Mouse (Mus musculus): ENCODE results near the gene Klhl29. TPM values are rescaled to one million over a fixed set of nuclear protein-coding genes. Genes with fewer than 3 reads are reported as not detected.

The Klhl29 gene
- polyA plus RNA-seq, 1 experiment = 0.02 TPM

- no peaks in the 10 kb centered on the region for H3K27me3 ChIP-seq (ENCODE audit: control insufficient read depth, insufficient read depth, insufficient read length)
- H3K4me3 ChIP-seq = no peak overlapping the region
- H3K36me3 ChIP-seq (ENCODE audit: control insufficient read depth, insufficient read depth) = no peaks in the 10 kb centered on the region
- H3ac ChIP-seq (ENCODE audit: control insufficient read depth, insufficient read length) = no peak overlapping the region
- TF ChIP-seq E2F4 (IDR thresholded peaks at IDR 0.05; ENCODE audit: insufficient read depth) (no peak), TCF3 (IDR thresholded peaks at IDR 0.05; ENCODE audit: insufficient read length, low read depth) (no peak), TCF12 (IDR thresholded peaks at IDR 0.05; ENCODE audit: insufficient read depth, poor library complexity, severe bottlenecking) (no peak), USF1 (IDR thresholded peaks at IDR 0.05; ENCODE audit: low read depth) (no peak), POLR2A (IDR thresholded peaks at IDR 0.05; ENCODE audit: insufficient read length, low read depth) (no peak), SRF (IDR thresholded peaks at IDR 0.05; ENCODE audit: control insufficient read depth, insufficient read length, low read depth) (no peak), MYOD1 (IDR thresholded peaks at IDR 0.05; ENCODE audit: control insufficient read depth in 1 of 3, insufficient read length in 2 of 3, low read depth in 2 of 3) (no peak), REST (IDR thresholded peaks at IDR 0.05; ENCODE audit: insufficient read depth, insufficient read length) (no peak)
- no peak overlapping the region for H3K4me2 ChIP-seq (ENCODE audit: low read depth)
- no peaks in the 10 kb centered on the region for H3K79me2 ChIP-seq (ENCODE audit: control insufficient read depth, insufficient read depth)
Observed at GRCm38 (mm10) chr12:5296422-5296821, 79.1 kb downstream of the Klhl29 start.

- Histone ChIP-seq H3K27me3 (ENCODE audit: control insufficient read depth, insufficient read depth, insufficient read length) (no peaks in the 10 kb centered on the region), H3K4me2 (ENCODE audit: low read depth) (no peak overlapping the region), H3ac (ENCODE audit: control insufficient read depth, insufficient read length) (no peak overlapping the region), H3K36me3 (ENCODE audit: control insufficient read depth, insufficient read depth) (no peaks in the 10 kb centered on the region), H3K4me3 (no peak overlapping the region), H3K79me2 (ENCODE audit: control insufficient read depth, insufficient read depth) (no peaks in the 10 kb centered on the region)
- TF ChIP-seq CEBPB (IDR thresholded peaks at IDR 0.05; ENCODE audit: insufficient read depth, poor library complexity, severe bottlenecking) = no peak
- TF ChIP-seq USF1 (IDR thresholded peaks at IDR 0.05; ENCODE audit: low read depth) = no peak
- TF ChIP-seq E2F4 (IDR thresholded peaks at IDR 0.05; ENCODE audit: insufficient read depth) = no peak
- no peak for TF ChIP-seq POLR2AphosphoS2 (IDR thresholded peaks at IDR 0.05; ENCODE audit: insufficient read length, low read depth)
Observed at GRCm38 (mm10) chr12:5292316-5292715, 83.2 kb downstream of the Klhl29 start.

GRCm38 (mm10) chr12:5285579-5285978, 89.9 kb downstream of the Klhl29 start:
- no peak overlapping the region for H3ac ChIP-seq (ENCODE audit: control insufficient read depth, insufficient read length)
- H3K36me3 ChIP-seq (ENCODE audit: control insufficient read depth, insufficient read depth) = no peaks in the 10 kb centered on the region
- H3K27me3 ChIP-seq (ENCODE audit: control insufficient read depth, insufficient read depth, insufficient read length) = no peaks in the 10 kb centered on the region
- no peak for TF ChIP-seq MYOD1 (IDR thresholded peaks at IDR 0.05; ENCODE audit: control insufficient read depth in 1 of 3, insufficient read length in 2 of 3, low read depth in 2 of 3)
- no peak for TF ChIP-seq TCF12 (IDR thresholded peaks at IDR 0.05; ENCODE audit: insufficient read depth, poor library complexity, severe bottlenecking)
- no peak for TF ChIP-seq CEBPB (IDR thresholded peaks at IDR 0.05; ENCODE audit: insufficient read depth, poor library complexity, severe bottlenecking)
- no peak for TF ChIP-seq POLR2AphosphoS2 (IDR thresholded peaks at IDR 0.05; ENCODE audit: insufficient read length, low read depth)
- TF ChIP-seq E2F4 (IDR thresholded peaks at IDR 0.05; ENCODE audit: insufficient read depth) = no peak
- no peak for TF ChIP-seq MAX (IDR thresholded peaks at IDR 0.05; ENCODE audit: low read depth)
- TF ChIP-seq TCF3 (IDR thresholded peaks at IDR 0.05; ENCODE audit: insufficient read length, low read depth) = no peak
- no peak for TF ChIP-seq SRF (IDR thresholded peaks at IDR 0.05; ENCODE audit: control insufficient read depth, insufficient read length, low read depth)
- no peak for TF ChIP-seq USF1 (IDR thresholded peaks at IDR 0.05; ENCODE audit: low read depth)
- no peak for TF ChIP-seq POLR2A (IDR thresholded peaks at IDR 0.05; ENCODE audit: insufficient read length, low read depth)
- no peak overlapping the region for H3K4me2 ChIP-seq (ENCODE audit: low read depth)
- no peak overlapping the region for H3K4me3 ChIP-seq
- no peaks in the 10 kb centered on the region for H3K79me2 ChIP-seq (ENCODE audit: control insufficient read depth, insufficient read depth)

- H3K4me3 ChIP-seq = no peak overlapping the region
- H3K79me2 ChIP-seq (ENCODE audit: control insufficient read depth, insufficient read depth) = no peaks in the 10 kb centered on the region
- no peak for TF ChIP-seq SRF (IDR thresholded peaks at IDR 0.05; ENCODE audit: control insufficient read depth, insufficient read length, low read depth)
- no peak for TF ChIP-seq E2F4 (IDR thresholded peaks at IDR 0.05; ENCODE audit: insufficient read depth)
- no peak for TF ChIP-seq MYOD1 (IDR thresholded peaks at IDR 0.05; ENCODE audit: control insufficient read depth in 1 of 3, insufficient read length in 2 of 3, low read depth in 2 of 3)
- TF ChIP-seq USF1 (IDR thresholded peaks at IDR 0.05; ENCODE audit: low read depth) = no peak
- TF ChIP-seq POLR2A (IDR thresholded peaks at IDR 0.05; ENCODE audit: insufficient read length, low read depth) = no peak
- no peak for TF ChIP-seq MAX (IDR thresholded peaks at IDR 0.05; ENCODE audit: low read depth)
- no peak for TF ChIP-seq TCF12 (IDR thresholded peaks at IDR 0.05; ENCODE audit: insufficient read depth, poor library complexity, severe bottlenecking)
- no peak for TF ChIP-seq TCF3 (IDR thresholded peaks at IDR 0.05; ENCODE audit: insufficient read length, low read depth)
- TF ChIP-seq CEBPB (IDR thresholded peaks at IDR 0.05; ENCODE audit: insufficient read depth, poor library complexity, severe bottlenecking) = no peak
- TF ChIP-seq MYOG (IDR thresholded peaks at IDR 0.05; ENCODE audit: control insufficient read depth in 1 of 3, insufficient read depth in 1 of 3, insufficient read length in 2 of 3, low read depth in 2 of 3) = no peak
- no peak for TF ChIP-seq REST (IDR thresholded peaks at IDR 0.05; ENCODE audit: insufficient read depth, insufficient read length)
- no peak for TF ChIP-seq POLR2AphosphoS2 (IDR thresholded peaks at IDR 0.05; ENCODE audit: insufficient read length, low read depth)
- H3ac ChIP-seq (ENCODE audit: control insufficient read depth, insufficient read length) = no peak overlapping the region
- H3K36me3 ChIP-seq (ENCODE audit: control insufficient read depth, insufficient read depth) = no peaks in the 10 kb centered on the region
- H3K27me3 ChIP-seq (ENCODE audit: control insufficient read depth, insufficient read depth, insufficient read length) = no peaks in the 10 kb centered on the region
- no peak overlapping the region for H3K4me2 ChIP-seq (ENCODE audit: low read depth)
Observed at GRCm38 (mm10) chr12:5284961-5285360, 90.5 kb downstream of the Klhl29 start.

- Histone ChIP-seq H3K36me3 (ENCODE audit: control insufficient read depth, insufficient read depth) (no peaks in the 10 kb centered on the region), H3K27me3 (ENCODE audit: control insufficient read depth, insufficient read depth, insufficient read length) (no peaks in the 10 kb centered on the region), H3K79me2 (ENCODE audit: control insufficient read depth, insufficient read depth) (no peaks in the 10 kb centered on the region), H3ac (ENCODE audit: control insufficient read depth, insufficient read length) (no peak overlapping the region), H3K4me3 (no peak overlapping the region), H3K4me2 (ENCODE audit: low read depth) (no peak overlapping the region)
- TF ChIP-seq SRF (IDR thresholded peaks at IDR 0.05; ENCODE audit: control insufficient read depth, insufficient read length, low read depth) (no peak), MYOG (IDR thresholded peaks at IDR 0.05; ENCODE audit: control insufficient read depth in 1 of 3, insufficient read depth in 1 of 3, insufficient read length in 2 of 3, low read depth in 2 of 3) (no peak), POLR2AphosphoS2 (IDR thresholded peaks at IDR 0.05; ENCODE audit: insufficient read length, low read depth) (no peak), REST (IDR thresholded peaks at IDR 0.05; ENCODE audit: insufficient read depth, insufficient read length) (no peak), POLR2A (IDR thresholded peaks at IDR 0.05; ENCODE audit: insufficient read length, low read depth) (no peak), TCF3 (IDR thresholded peaks at IDR 0.05; ENCODE audit: insufficient read length, low read depth) (no peak), MAX (IDR thresholded peaks at IDR 0.05; ENCODE audit: low read depth) (no peak), CEBPB (IDR thresholded peaks at IDR 0.05; ENCODE audit: insufficient read depth, poor library complexity, severe bottlenecking) (no peak), MYOD1 (IDR thresholded peaks at IDR 0.05; ENCODE audit: control insufficient read depth in 1 of 3, insufficient read length in 2 of 3, low read depth in 2 of 3) (no peak), E2F4 (IDR thresholded peaks at IDR 0.05; ENCODE audit: insufficient read depth) (no peak), TCF12 (IDR thresholded peaks at IDR 0.05; ENCODE audit: insufficient read depth, poor library complexity, severe bottlenecking) (no peak), USF1 (IDR thresholded peaks at IDR 0.05; ENCODE audit: low read depth) (no peak)
Observed at GRCm38 (mm10) chr12:5283654-5284053, 91.8 kb downstream of the Klhl29 start.

Measured in myocyte (in vitro differentiated cells).